Mouse (Mus musculus): ENCODE data around the gene Raly.

Gene Raly

DNA sequence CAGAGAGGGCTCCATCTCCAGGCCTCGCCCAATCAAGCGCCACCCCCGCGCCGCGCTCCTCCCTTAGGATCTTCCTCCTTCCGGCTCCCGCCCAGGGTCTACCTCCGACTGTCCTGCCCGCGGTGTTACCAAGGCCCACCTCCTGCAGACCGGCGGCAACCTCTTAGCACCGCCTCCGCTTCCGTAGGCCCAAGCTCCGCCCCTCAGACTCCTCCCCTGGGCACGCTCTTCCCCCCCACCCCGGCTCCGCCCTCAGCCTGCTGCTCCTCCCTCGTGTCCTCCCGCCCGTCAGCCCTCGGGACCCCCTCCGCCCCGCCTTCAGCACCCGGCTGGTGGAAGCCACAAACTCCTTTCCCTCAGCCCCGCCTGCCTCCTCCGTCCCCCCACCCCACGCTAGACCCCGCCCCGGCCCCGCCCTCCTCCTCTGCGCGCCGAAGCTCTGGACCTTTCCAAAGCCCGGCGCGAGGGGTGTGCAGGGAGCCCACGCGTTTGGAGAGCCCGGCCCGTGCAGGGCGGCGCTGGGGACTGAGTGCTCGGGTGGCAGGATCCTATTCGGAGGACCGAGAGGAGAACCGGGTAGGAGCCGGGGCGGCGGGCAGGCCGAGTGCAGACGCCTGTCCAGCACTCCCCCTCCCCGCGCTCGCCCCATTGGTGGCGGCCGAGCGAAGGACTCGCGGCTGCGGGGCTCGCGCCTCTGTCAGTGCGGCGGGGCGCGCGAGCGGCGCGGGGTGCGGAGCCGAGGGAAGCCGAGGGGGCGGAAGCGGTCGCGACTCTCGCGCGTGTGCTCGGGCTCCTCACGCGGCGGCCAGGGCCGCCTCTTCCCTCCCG, at the start of gene Raly, which contains the start of gene a:
Raly (plus strand) TSS at position 441 of the 828 bp plus-strand sequence.
a (plus strand) TSS at position 747 of the 828 bp plus-strand sequence.
- peak; percentile 91 to 92 for DNase-seq (ENCODE audit: low spot score in 2 of 2)

DNA sequence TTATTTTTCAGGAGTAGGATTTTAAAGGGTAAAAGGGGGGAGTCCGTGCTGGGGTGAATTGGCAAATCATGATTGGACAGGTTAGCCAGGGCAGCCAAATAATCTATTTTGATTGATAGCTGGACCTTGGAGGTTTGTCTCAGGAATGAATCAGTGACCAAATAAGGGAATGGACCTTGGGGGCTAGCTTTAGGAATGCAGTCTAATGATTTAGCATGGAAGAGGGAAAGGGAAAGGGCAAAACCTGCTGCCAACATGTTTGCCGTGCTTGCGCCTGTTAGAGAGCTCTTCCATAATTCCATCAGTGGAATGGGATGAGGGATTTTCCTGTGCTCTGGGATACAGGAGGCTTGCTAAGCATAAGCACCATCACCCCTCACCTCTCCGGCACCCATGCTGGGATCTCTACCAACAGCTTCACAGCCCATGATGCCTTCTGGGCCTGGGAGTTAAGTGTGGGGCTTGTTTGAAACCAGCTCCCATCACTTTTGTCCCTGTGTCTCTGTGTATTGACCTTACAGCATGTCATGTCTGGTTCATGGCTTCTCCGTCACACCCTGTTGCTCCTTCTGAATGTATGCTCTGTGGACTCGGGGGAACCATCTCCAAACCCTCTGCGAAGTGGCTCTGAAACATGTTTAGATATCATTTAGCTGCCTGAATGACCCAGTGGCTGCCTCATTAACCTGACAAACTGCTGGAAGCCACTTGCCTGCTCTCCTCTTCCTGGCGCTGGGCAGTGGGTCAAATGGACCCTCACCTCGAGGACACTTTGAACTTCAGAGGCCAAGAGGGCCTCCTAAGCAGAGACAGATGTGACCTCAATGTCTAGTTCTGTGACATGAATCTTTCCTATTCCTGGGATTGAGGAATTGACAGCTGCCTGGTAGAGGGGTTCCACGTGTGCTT, 47.7 kb upstream of the Raly start:
- no peak for DNase-seq (ENCODE audit: low spot score in 2 of 2)

DNA sequence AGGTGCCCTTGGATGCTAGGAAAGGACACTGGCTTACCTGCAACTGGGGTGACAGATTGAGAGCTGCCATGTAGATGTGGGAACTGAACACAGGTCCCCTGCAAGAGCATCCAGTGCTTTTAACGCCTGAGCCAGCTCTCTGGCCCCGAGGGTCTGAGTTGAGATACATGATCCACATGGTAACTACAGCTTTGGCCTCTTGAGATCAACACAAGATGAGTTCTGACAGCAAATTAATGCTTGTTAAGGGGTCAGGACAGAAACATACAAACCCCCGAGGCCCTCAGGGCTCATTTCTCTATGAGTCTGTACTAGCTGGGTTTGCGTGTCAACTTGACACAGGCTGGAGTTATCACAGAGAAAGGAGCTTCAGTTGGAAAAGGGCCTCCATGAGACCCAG, 47.0 kb upstream of the Raly start:
- no peak for DNase-seq (ENCODE audit: low spot score in 2 of 2)

DNA sequence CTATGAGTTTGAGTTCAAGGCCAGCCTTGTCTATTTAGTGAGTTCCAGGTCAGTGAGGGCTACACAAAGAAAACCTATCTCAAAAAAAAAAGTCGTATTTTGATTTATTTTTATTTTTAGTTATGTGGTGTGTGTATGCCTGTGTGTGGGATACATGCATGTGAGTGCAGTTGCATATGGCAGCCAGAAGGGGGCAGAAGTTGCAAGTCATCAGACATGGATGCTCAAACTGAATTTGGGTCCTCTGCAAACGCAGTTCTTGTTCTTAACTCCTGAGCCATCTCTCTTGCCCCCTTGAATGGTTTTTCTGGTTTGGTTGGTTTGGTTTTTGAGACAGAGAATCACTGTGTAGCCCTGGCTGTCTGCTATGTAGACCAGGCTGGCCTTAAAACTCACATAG, 42.5 kb upstream of the Raly start:
- no peak for DNase-seq (ENCODE audit: low spot score in 2 of 2)

DNA sequence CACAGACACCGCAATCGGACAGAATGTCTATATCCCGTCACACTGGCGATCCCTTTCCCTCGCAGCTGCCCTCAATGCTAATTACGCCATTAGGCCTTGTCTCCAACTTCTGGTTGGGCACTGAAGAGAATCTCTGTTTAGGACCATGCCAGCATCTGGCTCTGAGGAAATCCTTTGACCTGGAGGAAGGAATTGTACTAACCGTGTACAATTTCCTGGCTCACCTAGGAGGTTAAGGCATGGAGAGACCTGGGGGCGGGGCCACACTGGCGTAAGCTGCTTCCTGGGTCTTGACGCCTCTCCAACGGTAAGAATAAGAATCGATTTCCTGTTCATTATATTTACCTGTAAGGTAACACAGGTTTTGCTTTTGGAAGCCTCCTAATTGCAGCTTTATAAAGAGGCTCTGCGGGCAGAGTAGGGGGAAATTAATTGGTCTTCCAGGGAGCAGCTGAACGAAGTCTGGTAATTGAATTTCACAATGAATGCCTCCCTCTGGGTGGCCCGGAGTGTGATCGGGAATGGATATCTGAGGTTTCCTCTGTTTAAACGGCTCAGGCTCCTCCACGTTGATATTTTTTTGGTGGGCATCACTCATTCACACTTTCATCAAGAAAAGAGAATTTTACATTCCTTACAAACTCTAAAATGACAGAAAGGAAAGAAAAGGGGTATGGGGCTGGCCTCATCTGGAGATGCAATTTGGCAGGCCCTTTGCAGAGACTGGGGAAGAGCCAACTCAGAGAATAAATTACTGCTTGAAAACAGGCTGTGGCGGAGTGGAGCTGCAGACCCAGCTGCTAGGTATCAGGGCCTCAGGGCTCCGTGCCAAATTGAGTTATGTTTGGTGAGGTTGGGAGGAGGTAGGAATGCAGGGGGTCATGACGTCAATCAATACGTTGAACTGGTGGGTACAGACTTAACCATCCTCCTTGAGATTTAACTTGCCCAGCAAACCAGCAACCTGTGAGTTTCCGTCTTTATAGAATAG, 41.6 kb upstream of the Raly start:
- DNase-seq (ENCODE audit: low spot score in 2 of 2): no peak

DNA sequence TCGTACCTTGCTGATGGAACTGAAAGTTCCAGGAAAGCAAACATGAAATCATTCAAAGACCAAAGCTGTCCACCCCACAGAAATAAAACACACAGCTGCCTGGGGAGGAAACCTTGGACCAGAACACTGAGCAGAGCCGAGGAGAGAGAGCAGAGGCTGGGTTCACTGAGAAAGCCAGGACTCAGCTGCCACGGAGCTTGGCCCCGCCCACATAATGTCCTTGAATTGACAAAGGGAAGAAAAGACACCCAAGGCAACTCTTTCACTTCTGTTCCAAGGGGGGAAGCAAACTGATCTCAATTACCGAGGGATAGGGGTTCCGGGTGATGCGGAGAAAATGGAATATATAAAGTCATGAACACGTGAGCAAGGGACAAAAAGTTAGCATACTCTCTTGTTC, 39.0 kb upstream of the Raly start:
- DNase-seq (ENCODE audit: low spot score in 2 of 2): no peak

DNA sequence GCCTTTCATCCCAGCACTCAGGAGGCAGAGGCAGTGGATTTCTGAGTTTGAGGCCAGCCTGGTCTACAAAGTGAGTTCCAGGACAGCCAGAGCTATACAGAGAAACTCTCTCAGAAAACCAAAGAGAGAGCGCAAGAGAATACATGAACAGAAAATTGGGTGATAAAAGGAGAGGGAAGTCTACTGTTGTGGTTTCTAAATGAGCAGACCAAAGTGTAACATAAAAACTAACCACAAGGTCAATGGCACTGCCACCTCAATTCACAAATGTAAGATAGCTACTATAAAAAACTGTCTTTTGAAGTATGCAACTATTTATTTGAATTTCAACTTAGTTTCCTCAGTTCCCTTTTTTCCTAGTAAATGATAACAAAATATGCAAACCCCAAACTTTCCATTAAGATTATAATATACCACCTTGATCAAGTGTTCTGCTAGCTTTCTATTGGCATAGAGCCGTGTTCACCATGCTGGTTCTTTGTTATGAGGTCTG, 36.8 kb upstream of the Raly start:
- no peak for DNase-seq (ENCODE audit: low spot score in 2 of 2)

DNA sequence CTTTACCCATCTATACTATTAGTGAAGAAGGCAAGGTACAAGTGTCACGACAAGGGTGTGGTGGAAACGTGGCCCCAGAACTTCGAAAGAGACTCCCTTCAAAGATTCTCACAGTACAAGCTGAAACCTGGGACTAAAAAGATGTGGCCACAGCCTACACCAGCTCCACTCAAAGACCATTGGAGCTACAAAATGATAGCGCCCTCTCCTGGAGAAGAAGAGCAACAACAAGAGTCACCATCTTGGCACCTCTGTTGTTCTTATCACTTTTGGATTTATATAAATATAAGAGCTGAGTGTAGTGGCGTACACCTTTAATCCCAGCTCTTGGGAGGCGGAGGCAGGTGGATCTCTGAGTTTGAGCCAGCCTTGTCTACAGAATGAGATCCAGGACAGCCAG, 35.1 kb upstream of the Raly start:
- DNase-seq (ENCODE audit: low spot score in 2 of 2): no peak

DNA sequence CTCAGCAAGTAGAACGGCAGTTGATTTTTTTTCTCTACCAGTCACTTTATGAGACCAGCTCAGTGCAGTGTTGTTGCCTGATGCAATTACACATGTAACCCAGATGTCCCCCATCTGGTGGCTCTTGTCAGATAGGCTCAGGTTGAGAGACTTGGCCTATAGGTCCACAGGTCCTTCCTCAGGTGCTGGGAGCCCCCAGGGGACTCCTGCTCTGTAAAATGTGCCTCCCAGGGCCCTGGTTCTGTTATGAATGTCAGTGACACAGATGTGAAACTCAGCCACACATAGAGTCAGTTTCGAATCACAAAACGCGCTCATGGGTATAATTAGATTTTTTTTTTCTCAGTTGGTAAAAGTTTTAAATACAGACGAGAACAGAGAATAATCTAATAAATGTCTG, 33.2 kb upstream of the Raly start:
- no peak for DNase-seq (ENCODE audit: low spot score in 2 of 2)

DNA sequence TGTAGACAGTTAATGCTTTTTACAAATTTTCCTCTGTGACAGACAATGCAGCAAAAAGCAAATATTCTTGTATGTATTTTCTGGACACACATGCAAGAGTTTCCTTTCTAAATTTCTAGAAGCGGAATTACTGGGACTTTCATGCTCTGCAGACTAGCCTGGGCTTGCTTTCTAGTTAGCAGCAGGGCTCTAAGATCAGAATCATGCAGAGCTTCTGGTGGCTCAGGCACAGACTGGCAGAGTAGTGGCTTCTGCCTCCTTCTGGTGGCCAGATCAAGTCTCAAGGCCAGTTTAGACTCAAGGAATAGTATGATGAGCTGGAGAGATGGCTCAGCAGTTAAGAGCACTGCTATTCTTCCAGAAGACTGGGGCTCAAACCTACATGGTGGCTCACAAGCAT, 32.4 kb upstream of the Raly start:
- DNase-seq (ENCODE audit: low spot score in 2 of 2): no peak

DNA sequence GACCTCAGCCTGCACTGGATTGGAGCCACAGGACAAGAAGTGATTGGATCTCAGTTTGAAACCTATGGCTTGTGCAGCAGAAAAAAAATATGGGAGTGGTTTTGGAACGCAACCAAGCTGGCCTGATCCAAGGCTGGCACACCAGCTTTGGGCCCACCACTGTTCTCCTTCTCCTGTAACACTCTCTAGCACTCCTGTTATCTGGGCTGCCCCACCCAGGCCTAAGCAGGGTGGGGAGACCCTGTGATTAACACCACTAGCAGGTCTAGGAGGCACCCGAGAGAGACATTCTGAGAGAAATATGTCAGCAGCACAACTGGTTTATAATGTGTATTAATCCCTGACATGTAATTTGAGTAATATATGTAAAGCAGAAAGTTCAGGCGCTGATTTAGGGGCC, 27.7 kb upstream of the Raly start:
- no peak for DNase-seq (ENCODE audit: low spot score in 2 of 2)

DNA sequence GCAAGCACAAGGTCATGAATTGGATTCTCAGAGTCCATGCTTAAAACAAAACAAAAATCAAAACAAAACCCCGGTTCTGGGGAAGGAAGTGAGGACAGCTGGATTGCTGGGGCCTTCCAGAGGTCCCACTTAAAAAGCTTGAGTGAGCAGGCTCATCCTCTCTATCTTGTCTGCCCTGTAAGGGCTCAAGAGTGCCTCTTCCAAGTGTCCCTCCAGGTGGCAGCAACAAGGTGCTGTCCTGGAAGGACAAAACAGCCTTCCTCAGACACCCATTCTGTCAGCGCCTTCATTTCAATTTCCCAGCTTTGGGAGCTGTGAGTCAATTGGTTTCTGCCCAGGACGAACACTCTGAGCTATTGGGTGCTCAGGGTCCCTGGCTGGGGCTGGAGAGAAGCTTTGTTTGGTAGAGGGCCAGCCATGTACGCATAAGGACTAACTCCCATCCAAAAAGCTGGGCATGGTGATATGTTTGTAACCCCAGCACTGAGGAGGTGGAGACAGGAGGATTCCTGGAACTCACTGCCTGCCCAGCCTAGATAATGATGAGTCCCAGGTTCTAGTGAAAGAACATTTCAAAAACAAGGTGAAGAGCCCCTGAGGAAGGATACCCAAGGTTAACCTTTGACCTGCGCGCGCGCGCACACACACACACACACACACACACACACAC, 25.9 kb upstream of the Raly start:
- DNase-seq (ENCODE audit: low spot score in 2 of 2): no peak

DNA sequence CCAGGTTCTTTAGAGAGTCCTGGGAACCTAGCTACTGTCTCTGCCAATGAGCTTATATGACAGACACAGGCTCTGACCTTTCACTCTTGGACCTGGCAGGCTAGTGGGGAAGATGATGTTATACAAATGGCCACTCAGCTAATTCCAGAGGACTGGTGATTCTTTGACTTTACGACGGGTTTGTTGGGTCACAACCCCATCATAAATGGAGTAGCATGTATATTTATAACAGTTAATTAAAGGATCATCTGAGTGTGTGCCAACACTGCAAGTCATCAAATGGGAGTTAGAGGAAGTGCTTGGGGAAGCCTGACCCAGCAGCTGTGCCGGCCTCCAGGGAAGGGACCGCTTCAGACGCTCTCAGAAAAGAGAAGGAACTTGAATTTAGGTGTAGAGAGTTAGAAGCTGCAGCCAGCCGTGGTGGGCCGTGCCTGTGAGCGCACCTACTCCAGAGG, 25.3 kb upstream of the Raly start:
- DNase-seq (ENCODE audit: low spot score in 2 of 2): no peak

DNA sequence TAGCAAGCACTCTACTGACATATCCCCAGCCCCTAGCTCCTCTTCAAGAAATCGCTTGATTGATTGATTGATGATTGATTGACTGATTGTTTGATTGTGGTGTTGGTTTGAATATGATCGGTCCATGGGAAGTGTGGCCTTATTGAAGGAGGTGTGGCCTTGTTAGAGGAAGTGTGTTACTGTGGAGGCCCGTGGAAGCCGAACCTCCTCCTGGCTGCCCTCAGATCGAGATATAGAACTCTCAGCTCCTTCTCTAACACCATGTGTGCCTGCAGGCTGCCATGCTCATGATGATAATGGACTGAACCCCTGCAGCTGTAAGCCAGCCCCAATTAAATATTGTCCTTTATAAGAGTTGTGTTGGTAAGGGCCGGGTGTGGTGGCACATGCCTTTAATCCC, 23.8 kb upstream of the Raly start:
- no peak for DNase-seq (ENCODE audit: low spot score in 2 of 2)

DNA sequence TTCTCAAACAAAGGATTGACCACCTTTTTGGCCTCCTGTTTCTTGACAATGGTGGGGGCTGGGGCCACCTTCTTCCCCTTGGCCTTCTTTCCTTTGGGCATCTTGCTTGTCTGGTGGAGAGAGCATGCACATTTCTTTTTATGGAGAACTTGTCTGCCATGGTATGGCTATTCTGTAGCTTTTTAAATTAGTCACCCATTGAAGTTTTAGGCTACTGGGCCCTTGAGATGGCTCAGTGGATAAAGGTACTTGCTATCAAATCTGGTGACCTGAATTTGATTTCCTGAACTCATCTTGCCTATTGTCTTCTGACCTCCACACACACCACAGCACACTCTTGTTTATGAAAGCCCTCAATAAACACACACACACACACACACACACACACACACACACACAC, 21.0 kb upstream of the Raly start, which contains the start of gene Gm14214:
Gm14214 (minus strand) TSS at position 101 of the 400 bp plus-strand sequence.
- DNase-seq (ENCODE audit: low spot score in 2 of 2): no peak

DNA sequence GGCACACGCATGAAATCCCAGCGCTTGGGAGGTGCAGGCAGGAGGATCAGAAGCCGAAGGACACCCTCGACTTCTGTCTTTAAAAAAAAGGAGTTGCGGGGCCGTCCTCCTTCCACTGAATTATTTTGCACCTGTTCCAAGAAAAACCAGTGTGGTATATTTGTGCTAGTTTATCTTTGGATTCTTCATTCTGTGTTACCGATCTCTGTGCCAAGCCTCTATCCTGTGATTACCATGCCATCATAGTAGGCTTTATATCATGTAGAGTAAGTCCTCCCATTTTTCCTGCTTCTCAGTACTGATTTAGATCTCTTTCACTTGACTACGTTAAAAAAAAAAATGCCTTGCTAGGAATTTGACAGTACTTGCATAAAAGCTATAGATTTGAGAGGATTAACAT, 19.3 kb upstream of the Raly start:
- no peak for DNase-seq (ENCODE audit: low spot score in 2 of 2)

DNA sequence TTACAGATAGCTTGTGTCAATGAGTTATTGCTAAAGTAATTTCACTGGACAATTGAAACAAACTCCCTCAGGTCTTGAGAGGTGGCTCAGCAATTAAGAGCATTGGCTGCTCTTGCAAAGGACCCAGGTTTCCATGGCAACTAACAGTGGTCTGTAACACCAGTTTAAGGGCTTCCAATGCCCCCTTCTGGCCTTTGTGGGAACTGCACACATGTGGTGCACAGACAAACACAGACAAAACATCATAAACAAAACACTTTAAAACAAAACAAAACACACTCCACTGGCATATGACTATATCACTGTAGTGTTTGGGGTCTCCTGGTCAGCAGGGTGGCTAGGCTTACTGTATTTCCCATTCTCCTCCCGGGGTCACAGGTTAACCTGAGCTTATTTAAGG, 16.9 kb upstream of the Raly start:
- DNase-seq (ENCODE audit: low spot score in 2 of 2): no peak

DNA sequence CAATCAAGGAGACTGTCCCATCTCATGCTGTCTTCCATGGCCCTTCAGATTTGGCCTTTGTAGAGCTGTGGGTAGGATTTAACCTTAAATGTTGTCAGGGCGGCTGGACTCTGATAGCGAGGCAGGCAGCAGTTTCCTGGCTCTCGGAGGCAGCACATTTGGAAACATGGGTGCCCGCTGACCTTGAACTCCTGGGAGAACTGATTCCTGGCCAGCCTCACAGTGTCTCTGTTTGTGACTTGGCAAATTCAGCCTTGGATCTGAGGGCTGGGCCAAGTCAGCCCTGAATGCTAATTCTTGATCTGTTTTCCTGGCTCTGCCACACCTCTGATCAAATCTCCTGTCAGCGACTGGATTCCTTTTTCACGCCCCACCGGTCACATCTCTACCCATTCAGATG, 14.4 kb upstream of the Raly start:
- DNase-seq (ENCODE audit: low spot score in 2 of 2): no peak

DNA sequence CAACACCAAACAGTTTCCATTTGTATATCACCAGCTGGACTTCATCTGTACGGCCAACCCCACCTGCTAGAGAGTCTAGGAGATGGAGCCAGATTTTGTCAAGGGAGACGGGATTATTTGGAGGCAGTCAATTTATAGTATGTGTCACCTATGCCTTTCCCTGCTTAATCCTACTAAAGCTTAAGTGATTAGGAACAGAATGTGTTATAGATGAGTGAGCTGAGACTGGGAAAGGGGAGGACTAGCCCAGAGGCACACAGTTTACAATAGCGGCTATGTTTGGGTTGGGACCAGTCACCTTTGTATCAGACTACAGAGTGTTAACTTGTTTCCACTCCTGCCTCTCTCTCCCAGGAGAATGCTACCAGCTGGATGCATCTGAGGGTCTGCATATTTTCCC, 11.2 kb upstream of the Raly start:
- no peak for DNase-seq (ENCODE audit: low spot score in 2 of 2)

DNA sequence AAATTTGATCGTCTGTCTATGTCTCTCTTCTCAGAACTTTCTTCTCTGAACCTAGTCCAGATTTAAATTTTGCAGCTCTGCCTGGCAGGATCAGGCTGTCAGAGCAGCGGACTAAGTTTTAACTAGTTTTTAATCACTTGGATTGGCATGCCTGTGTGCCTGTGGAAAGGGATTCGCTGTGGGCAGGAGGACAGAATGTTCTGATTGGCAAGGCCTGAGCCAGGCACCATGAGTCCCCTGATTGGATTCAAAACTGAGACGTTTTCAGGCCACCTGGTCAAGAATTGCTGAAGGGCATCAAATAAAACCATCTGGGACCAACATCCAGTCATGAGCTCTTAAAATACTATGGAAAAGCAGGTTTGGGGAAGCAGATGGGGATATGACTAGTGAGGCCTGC, 8.5 kb upstream of the Raly start:
- DNase-seq (ENCODE audit: low spot score in 2 of 2): no peak

All from frontal cortex, postnatal 14 days (tissue).